Mouse (Mus musculus): Measurements from ENCODE around the gene Prss46. TPM values are rescaled to one million over a fixed set of nuclear protein-coding genes. Genes with fewer than 3 reads are reported as not detected.

Gene Prss46
- polyA plus RNA-seq, 1 experiment, result not detected

- peak overlapping the region; percentile 38; the same call in 1 of the 2 replicates for H3K27ac ChIP-seq (ENCODE audit: insufficient read depth, low read length)
- peak overlapping the region; percentile 47 for H3K4me3 ChIP-seq (ENCODE audit: low read depth, low read length)
Measured at GRCm38 (mm10) chr9:110895994-110896393, 51.7 kb downstream of the Prss46 start.

GRCm38 (mm10) chr9:110896595-110896994 is 52.3 kb downstream of the Prss46 start:
- Histone ChIP-seq H3K9me3 (replicated peaks; ENCODE audit: control insufficient read depth, insufficient read depth, low read length, poor library complexity, severe bottlenecking) (no peaks in the 10 kb centered on the region), H3K9ac (ENCODE audit: low read depth, poor library complexity, severe bottlenecking) (no peak overlapping the region), H3K4me1 (ENCODE audit: control insufficient read depth, insufficient read depth, low read length) (no peaks in the 10 kb centered on the region), H3K27me3 (ENCODE audit: control insufficient read depth, insufficient read depth, low read length, poor library complexity, severe bottlenecking) (no peaks in the 10 kb centered on the region), H3K4me3 (ENCODE audit: low read depth, low read length) (peak overlapping the region; percentile 47), H3K27ac (ENCODE audit: insufficient read depth, low read length) (peak overlapping the region; percentile 38; the same call in 1 of the 2 replicates), H3K36me3 (ENCODE audit: control insufficient read depth, insufficient read depth, low read length, poor library complexity, severe bottlenecking) (no peaks in the 10 kb centered on the region)
- TF ChIP-seq CTCF (IDR thresholded peaks at IDR 0.05; ENCODE audit: low read depth, low read length) (no peak), EP300 (IDR thresholded peaks at IDR 0.05; ENCODE audit: insufficient read depth, low read depth, low read length) (no peak), POLR2A (IDR thresholded peaks at IDR 0.05; ENCODE audit: insufficient read depth, low read length) (no peak)

More at GRCm38 (mm10) chr9:110895994-110896393, 51.7 kb downstream of the Prss46 start:
- Histone ChIP-seq H3K4me1 (ENCODE audit: control insufficient read depth, insufficient read depth, low read length) (no peaks in the 10 kb centered on the region), H3K27me3 (ENCODE audit: control insufficient read depth, insufficient read depth, low read length, poor library complexity, severe bottlenecking) (no peaks in the 10 kb centered on the region), H3K9me3 (replicated peaks; ENCODE audit: control insufficient read depth, insufficient read depth, low read length, poor library complexity, severe bottlenecking) (no peaks in the 10 kb centered on the region), H3K9ac (ENCODE audit: low read depth, poor library complexity, severe bottlenecking) (peak overlapping the region; percentile 15; the same call in 1 of the 2 replicates), H3K36me3 (ENCODE audit: control insufficient read depth, insufficient read depth, low read length, poor library complexity, severe bottlenecking) (no peaks in the 10 kb centered on the region)
- TF ChIP-seq CTCF (IDR thresholded peaks at IDR 0.05; ENCODE audit: low read depth, low read length), result no peak
- TF ChIP-seq POLR2A (IDR thresholded peaks at IDR 0.05; ENCODE audit: insufficient read depth, low read length), result no peak
- no peak for TF ChIP-seq EP300 (IDR thresholded peaks at IDR 0.05; ENCODE audit: insufficient read depth, low read depth, low read length)

- Histone ChIP-seq H3K9me3 (replicated peaks; ENCODE audit: control insufficient read depth, insufficient read depth, low read length, poor library complexity, severe bottlenecking) (no peaks in the 10 kb centered on the region), H3K27ac (ENCODE audit: insufficient read depth, low read length) (no peak overlapping the region), H3K4me1 (ENCODE audit: control insufficient read depth, insufficient read depth, low read length) (no peaks in the 10 kb centered on the region), H3K9ac (ENCODE audit: low read depth, poor library complexity, severe bottlenecking) (no peak overlapping the region), H3K27me3 (ENCODE audit: control insufficient read depth, insufficient read depth, low read length, poor library complexity, severe bottlenecking) (no peaks in the 10 kb centered on the region), H3K36me3 (ENCODE audit: control insufficient read depth, insufficient read depth, low read length, poor library complexity, severe bottlenecking) (no peaks in the 10 kb centered on the region), H3K4me3 (ENCODE audit: low read depth, low read length) (no peak overlapping the region)
- TF ChIP-seq POLR2A (IDR thresholded peaks at IDR 0.05; ENCODE audit: insufficient read depth, low read length) (no peak), EP300 (IDR thresholded peaks at IDR 0.05; ENCODE audit: insufficient read depth, low read depth, low read length) (no peak), CTCF (IDR thresholded peaks at IDR 0.05; ENCODE audit: low read depth, low read length) (no peak)
Measured at GRCm38 (mm10) chr9:110899451-110900008, 55.2 kb downstream of the Prss46 start.

- TF ChIP-seq CTCF (IDR thresholded peaks at IDR 0.05; ENCODE audit: low read depth, low read length), result no peak
- no peak for TF ChIP-seq EP300 (IDR thresholded peaks at IDR 0.05; ENCODE audit: insufficient read depth, low read depth, low read length)
- no peak for TF ChIP-seq POLR2A (IDR thresholded peaks at IDR 0.05; ENCODE audit: insufficient read depth, low read length)
- H3K9me3 ChIP-seq (replicated peaks; ENCODE audit: control insufficient read depth, insufficient read depth, low read length, poor library complexity, severe bottlenecking), result no peaks in the 10 kb centered on the region
- H3K36me3 ChIP-seq (ENCODE audit: control insufficient read depth, insufficient read depth, low read length, poor library complexity, severe bottlenecking), result no peaks in the 10 kb centered on the region
- H3K9ac ChIP-seq (ENCODE audit: low read depth, poor library complexity, severe bottlenecking), result no peak overlapping the region
- no peaks in the 10 kb centered on the region for H3K27me3 ChIP-seq (ENCODE audit: control insufficient read depth, insufficient read depth, low read length, poor library complexity, severe bottlenecking)
- no peaks in the 10 kb centered on the region for H3K4me1 ChIP-seq (ENCODE audit: control insufficient read depth, insufficient read depth, low read length)
- no peak overlapping the region for H3K27ac ChIP-seq (ENCODE audit: insufficient read depth, low read length)
- H3K4me3 ChIP-seq (ENCODE audit: low read depth, low read length), result no peak overlapping the region
Measured at GRCm38 (mm10) chr9:110901204-110901603, 56.9 kb downstream of the Prss46 start.

GRCm38 (mm10) chr9:110902271-110902670 is 58.0 kb downstream of the Prss46 start:
- H3K27me3 ChIP-seq (ENCODE audit: control insufficient read depth, insufficient read depth, low read length, poor library complexity, severe bottlenecking), result no peaks in the 10 kb centered on the region
- TF ChIP-seq EP300 (IDR thresholded peaks at IDR 0.05; ENCODE audit: insufficient read depth, low read depth, low read length) (no peak), CTCF (IDR thresholded peaks at IDR 0.05; ENCODE audit: low read depth, low read length) (no peak), POLR2A (IDR thresholded peaks at IDR 0.05; ENCODE audit: insufficient read depth, low read length) (no peak)
- H3K9me3 ChIP-seq (replicated peaks; ENCODE audit: control insufficient read depth, insufficient read depth, low read length, poor library complexity, severe bottlenecking), result peaks cover 2% of the 10 kb centered on the region; the same call in 1 of the 2 replicates
- no peak overlapping the region for H3K27ac ChIP-seq (ENCODE audit: insufficient read depth, low read length)
- no peak overlapping the region for H3K9ac ChIP-seq (ENCODE audit: low read depth, poor library complexity, severe bottlenecking)
- H3K4me1 ChIP-seq (ENCODE audit: control insufficient read depth, insufficient read depth, low read length), result no peaks in the 10 kb centered on the region
- no peaks in the 10 kb centered on the region for H3K36me3 ChIP-seq (ENCODE audit: control insufficient read depth, insufficient read depth, low read length, poor library complexity, severe bottlenecking)
- H3K4me3 ChIP-seq (ENCODE audit: low read depth, low read length), result no peak overlapping the region

Other genes starting within 250 kb of the Prss46 start
- gene Nradd, start 220.1 kb upstream of the Prss46 start, polyA plus RNA-seq (2011; ENCODE audit: insufficient read depth, insufficient read length, low read depth, missing spikeins), result 43.5 and 48.0 TPM in 2 replicates
- 10.3 and 11.6 TPM in 2 replicates for gene Nbeal2, start 190.3 kb upstream of the Prss46 start, polyA plus RNA-seq (2011; ENCODE audit: insufficient read depth, insufficient read length, low read depth, missing spikeins)
- 33.5 and 40.5 TPM in 2 replicates for gene Ccdc12, start 188.0 kb upstream of the Prss46 start, polyA plus RNA-seq (2011; ENCODE audit: insufficient read depth, insufficient read length, low read depth, missing spikeins)
- 2.2 and 4.1 TPM in 2 replicates for gene Myl3, start 102.6 kb upstream of the Prss46 start, polyA plus RNA-seq (2011; ENCODE audit: insufficient read depth, insufficient read length, low read depth, missing spikeins)
- 3.4 and 4.6 TPM in 2 replicates for gene Pth1r, start 97.4 kb upstream of the Prss46 start, polyA plus RNA-seq (2011; ENCODE audit: insufficient read depth, insufficient read length, low read depth, missing spikeins)
- gene Prss42, start 46.3 kb upstream of the Prss46 start, polyA plus RNA-seq (2011; ENCODE audit: insufficient read depth, insufficient read length, low read depth, missing spikeins), result 8.7 and 11.0 TPM in 2 replicates
- gene Prss44, start 30.5 kb upstream of the Prss46 start, polyA plus RNA-seq (2011; ENCODE audit: insufficient read depth, insufficient read length, low read depth, missing spikeins), result 0.54 and 2.1 TPM in 2 replicates
- not detected in 2 replicates for gene Prss43, start 17.8 kb upstream of the Prss46 start, polyA plus RNA-seq (2011; ENCODE audit: insufficient read depth, insufficient read length, low read depth, missing spikeins)
- 0.66 TPM in 1 of 2 replicates, not detected in the other for gene Prss45, start 9.9 kb upstream of the Prss46 start, polyA plus RNA-seq (2011; ENCODE audit: insufficient read depth, insufficient read length, low read depth, missing spikeins)
- 1.9 and 2.7 TPM in 2 replicates for gene Prss50, start 13.5 kb downstream of the Prss46 start, polyA plus RNA-seq (2011; ENCODE audit: insufficient read depth, insufficient read length, low read depth, missing spikeins)
- gene Als2cl, start 35.4 kb downstream of the Prss46 start, polyA plus RNA-seq (2011; ENCODE audit: insufficient read depth, insufficient read length, low read depth, missing spikeins), result 17.4 and 18.1 TPM in 2 replicates
- 1.6 and 3.1 TPM in 2 replicates for gene Tmie, start 35.6 kb downstream of the Prss46 start, polyA plus RNA-seq (2011; ENCODE audit: insufficient read depth, insufficient read length, low read depth, missing spikeins)
- gene Fam240a, start 72.4 kb downstream of the Prss46 start, polyA plus RNA-seq (2011; ENCODE audit: insufficient read depth, insufficient read length, low read depth, missing spikeins), result not detected in 2 replicates
- 462 and 483 TPM in 2 replicates for gene Tdgf1, start 101.7 kb downstream of the Prss46 start, polyA plus RNA-seq (2011; ENCODE audit: insufficient read depth, insufficient read length, low read depth, missing spikeins)
- gene Lrrc2, start 107.0 kb downstream of the Prss46 start, polyA plus RNA-seq (2011; ENCODE audit: insufficient read depth, insufficient read length, low read depth, missing spikeins), result 5.8 and 11.9 TPM in 2 replicates
- not detected in 2 replicates for gene Rtp3, start 146.1 kb downstream of the Prss46 start, polyA plus RNA-seq (2011; ENCODE audit: insufficient read depth, insufficient read length, low read depth, missing spikeins)
- not detected in 2 replicates for gene Ltf, start 174.8 kb downstream of the Prss46 start, polyA plus RNA-seq (2011; ENCODE audit: insufficient read depth, insufficient read length, low read depth, missing spikeins)
- gene Ccrl2, start 213.0 kb downstream of the Prss46 start, polyA plus RNA-seq (2011; ENCODE audit: insufficient read depth, insufficient read length, low read depth, missing spikeins), result not detected in 2 replicates